Mouse (Mus musculus) T-helper 17 cell (primary cell): ENCODE measurements at regions not wholly inside any gene's neighbourhood (a gene's known extent, or its start where the extent isn't known, plus 50 kb on each side); places are given as distances from the start of the nearest gene placed in this dataset.

Experiments used
- in situ Hi-C, 2 experiments: fragments of 300-600 bp; cut with MboI, MseI; formaldehyde crosslinking; loops; 1 replicate in 1 of 2; 2 replicates in 1 of 2; pipeline ENCODE4 v1.15.1; 2025; ENCODE audit warnings: high pct_unique_total_duplicates in 2 of 2

DNA sequence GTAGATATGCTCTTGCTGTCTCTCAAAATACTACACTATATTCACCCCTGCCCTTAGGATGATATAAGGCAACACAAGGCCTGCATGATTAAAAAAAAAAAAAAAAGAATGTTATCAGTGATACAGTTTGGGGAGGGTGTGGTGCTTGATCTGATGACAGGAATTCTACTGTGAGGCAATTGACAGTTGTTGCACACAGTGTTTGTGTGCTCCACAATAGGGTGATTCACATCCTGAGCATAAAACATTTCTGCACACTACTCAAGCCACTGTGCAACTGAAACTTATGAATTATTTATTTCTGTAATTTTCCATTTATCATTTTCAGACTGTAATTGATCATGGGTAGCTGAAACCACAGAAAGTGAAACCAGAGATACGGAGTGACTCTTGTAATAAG is 277.2 kb upstream of the Adgrl4 start:
- in situ Hi-C loops: no loop called here

DNA sequence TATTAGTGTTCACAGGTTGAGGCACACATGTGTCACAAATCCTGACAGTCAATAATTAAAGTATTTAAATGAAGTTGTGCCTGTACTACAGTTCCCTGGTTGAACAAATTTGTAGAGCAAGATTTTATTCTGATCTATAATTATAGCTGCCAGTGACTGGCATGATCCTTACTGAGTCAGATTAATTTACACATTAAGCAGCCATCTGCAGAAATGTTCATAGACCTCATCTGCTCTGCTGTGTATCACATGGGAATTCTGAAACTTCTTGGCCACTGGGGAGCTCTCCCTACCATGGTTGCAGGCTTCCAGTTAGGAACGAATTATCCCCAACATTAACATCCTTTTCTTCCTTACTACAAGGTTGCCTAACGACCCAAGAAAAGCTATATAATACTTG is 255.6 kb upstream of the Adgrl4 start:
- in situ Hi-C loops: no loop called here

DNA sequence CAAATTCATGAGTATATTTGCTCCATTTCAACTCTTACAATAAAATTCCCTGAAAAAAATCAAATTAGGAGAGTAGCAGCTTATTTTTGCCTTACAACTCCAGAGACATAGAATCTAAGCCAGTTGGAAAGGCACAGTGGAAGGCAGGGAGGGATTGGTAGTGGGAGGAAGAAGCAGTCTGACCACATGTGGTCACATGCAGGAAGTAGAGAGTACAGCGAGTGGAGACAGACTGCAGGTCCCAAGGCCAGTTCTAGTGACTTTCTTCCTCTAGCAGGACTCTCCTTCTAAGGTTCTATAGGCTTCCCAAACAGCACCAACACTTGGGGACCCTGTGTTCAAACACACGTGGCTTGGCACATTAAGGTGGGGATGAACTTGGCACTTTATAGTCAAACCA is 245.6 kb upstream of the Adgrl4 start:
- in situ Hi-C loops: no loop called here

DNA sequence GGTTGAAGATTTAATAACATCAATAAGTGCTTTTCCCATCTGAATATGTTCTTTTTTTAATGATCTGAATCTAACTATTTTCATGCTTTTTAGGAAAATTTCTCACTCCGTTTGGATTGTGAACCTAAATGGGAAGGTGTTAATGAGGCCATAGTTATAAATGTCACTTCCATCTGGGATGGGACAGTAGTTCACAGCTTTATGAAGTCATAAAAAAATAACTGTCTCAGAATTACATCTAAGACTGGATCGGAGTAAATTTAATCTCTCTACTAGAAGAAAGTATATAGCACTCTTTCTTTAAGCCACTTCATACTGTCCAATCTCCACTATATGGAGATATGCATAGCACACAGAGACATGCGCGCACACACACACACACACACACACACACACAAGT is 226.7 kb upstream of the Adgrl4 start:
- in situ Hi-C loops: no loop called here

DNA sequence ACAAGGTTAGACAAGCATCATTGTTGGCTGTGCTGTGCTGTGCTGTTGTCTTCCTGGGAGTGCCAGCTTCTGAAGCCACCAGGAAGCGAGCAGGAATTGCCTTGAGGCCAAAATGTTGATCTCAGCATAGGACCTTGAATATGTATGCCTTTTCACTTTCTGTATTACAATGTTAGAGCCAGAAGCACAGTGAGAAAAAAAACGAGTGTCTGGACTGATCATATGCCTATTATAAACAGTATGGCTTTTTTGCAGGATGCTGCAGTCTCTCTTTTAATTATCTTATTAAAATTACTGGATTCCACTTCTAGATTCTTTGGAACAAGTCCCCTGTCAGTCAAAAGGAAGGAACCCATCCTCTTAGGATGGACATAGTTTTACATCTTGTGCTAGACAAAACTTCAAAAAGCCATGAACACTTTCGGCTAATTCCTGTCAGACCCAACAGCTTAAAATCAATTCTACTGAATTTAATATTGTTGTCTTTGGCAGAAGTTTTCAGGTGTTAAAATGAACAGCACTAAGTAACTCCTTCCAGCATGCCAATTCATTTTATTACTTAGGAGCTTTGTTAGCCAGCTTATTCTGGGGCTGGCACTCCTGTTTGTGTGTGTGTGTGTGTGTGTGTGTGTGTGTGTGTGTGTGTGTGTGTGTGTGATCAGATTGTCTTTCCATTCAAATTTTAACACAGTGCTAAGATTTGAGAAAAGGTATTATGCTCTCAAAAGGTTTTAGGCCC is 220.8 kb upstream of the Adgrl4 start:
- in situ Hi-C loops: loop anchor here in 1 of 2 experiments (5.0 kb wide), 1 partner anchor 1740 kb away; no protein-coding TSS in a partner anchor

DNA sequence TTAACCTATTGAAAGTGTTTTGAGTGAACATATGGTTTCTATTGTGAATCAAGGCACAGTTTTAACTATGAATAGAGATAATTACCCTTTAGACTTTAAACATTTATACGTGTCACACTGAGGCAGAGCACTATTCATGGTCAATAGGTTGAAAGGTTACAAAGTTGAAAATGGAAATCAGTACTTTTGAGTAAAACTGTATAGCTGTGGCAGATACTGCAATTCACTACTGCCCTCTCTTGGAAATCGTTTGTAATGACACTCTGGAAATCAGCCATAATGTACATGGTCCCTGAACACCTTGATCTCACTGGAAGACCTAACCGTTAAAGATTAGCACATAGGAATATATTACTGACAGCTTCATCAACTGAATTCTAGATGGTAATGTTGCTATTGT is 215.3 kb upstream of the Adgrl4 start:
- in situ Hi-C loops: no loop called here

DNA sequence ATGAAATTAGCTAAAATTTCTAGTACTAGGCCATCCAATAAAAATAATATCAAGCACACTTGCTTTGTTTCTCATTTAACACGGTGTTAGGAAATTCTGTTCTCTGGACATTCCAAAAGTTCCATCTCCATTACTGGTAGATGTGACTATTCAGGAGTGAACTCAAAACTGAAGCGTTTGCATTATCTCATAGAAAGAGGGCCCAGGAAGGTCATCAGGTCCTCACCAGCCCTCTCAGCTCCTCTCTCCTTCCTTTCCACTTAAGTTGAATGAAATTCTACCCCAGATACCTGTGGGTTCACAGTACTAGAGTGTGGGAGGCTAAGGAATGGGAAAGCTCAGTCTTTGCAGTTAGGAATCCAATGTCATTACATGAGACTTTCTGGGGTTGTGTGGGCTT is 185.2 kb upstream of the Adgrl4 start:
- in situ Hi-C loops: no loop called here

DNA sequence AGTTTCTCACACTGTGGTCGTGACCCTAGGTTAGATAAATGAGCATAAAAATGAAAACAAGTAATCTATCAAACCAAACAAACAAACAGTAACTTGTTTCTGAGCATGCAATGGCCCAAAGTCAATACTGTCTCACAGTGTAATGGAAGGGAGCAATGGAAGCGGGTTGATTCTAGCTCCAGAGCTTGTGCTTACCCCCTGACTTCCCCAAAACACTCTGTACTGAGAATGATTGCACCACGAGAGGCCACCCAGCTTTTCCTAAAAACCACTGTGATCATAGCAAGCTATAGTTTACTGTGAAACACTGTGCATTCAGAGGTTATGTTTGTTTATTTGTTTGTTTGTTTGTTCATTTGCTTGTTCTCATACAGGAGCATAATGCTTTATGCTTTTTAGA is 174.9 kb upstream of the Adgrl4 start:
- in situ Hi-C loops: no loop called here

DNA sequence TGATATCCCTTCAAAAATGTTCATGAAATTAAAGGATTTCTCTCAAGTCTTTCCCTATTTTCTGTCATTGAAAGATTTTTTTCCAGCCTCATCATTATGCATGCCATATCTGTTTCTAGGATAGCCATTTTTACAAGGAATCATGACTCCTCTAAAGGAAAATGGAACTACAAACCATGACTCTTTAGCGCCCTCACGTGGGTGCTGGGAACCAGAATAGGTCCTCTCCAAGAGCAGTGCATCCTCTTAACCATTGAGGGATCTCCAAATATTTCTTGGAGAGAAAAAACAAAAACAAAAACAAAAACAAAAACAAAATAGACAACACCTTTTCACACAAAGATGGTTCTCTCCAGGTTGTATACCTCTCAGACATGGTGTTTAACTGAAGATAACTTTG is 172.0 kb upstream of the Adgrl4 start:
- in situ Hi-C loops: no loop called here

DNA sequence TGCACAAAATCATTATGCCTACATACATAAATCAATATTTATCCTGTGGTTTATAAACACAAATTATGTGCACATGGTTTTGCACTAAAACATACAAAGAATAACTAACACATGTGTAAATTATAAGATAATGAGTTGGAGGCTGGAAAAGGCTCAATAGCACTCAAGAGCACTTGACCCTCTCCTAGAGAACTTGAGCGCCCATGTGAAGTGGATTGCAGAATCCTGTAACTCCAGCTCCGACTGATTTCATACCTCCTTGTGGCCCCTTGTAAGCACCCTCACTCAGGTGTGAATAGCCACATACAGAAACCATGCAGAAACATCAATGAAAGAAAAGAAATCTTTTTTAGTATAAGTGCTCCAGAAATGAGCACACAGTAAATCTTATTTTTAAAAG is 168.2 kb upstream of the Adgrl4 start:
- in situ Hi-C loops: no loop called here

DNA sequence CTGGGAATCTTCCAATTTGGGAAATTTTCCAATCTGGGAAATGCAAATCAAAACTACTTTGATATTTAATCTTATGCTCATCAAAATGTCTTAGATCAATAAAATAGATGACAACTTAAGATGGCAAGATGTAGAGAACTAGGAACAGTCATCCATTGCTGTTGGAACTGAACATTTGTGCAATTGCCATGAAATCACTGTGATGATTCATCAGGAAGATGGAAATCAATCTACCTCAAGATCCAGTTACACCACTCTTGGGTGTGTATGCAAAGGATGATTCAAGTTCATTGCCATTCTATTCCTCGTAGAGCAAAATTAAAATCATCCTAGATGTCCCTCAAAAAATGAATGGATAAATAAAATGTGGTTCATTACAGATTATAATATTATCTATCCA is 153.9 kb upstream of the Adgrl4 start:
- in situ Hi-C loops: loop anchor here in 1 of 2 experiments (10.0 kb wide), 1 partner anchor 1999 kb away; no protein-coding TSS in a partner anchor

DNA sequence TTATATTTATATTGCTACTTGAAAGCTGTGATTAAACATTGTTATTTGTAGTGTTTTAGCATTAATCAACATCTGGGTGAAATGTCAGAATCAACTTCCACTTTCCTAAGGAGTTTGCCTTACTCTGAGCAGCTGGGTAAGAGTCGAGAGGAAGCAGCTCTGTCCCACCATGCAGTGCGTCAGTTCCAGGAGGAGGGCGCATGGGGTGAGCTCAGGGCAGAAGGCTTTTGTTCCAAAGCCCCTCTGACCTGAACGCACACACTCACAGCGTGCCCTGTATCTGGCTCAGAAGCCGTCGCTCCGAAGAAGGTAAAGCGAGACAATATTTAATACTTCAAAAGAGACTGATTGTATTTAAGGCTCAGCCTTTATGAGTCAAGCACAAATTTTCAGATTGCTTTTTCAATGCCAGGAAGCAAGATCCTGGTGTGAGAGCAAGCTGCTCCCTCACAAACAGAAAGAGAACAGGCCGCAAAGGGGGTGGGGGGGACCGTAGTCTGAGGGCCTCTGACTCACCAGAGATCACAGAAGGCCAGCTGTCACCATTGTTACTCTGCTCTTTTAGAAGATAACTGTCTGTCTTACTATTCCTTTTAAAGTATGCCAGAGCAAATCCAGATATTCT is 143.6 kb upstream of the Adgrl4 start:
- in situ Hi-C loops: no loop called here

DNA sequence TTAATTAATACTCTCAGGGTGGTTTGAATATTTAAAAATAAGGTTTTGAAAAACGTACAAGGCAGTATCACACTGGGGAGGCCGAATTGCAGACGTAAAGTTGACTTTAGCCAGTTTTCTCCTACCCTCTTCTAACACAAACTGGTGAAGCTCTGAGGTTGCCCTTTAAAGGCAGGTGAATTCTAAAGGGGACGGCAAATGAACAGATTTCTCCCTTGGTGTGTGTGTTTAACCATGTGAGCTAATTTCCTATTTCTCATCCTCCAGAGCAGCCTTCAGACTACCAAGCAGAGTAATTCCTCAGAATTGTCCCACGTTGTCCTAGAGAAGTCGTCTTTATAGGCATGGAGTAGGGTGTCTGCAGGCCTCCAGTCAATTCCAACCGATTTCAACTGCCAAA is 143.1 kb upstream of the Adgrl4 start:
- in situ Hi-C loops: no loop called here

DNA sequence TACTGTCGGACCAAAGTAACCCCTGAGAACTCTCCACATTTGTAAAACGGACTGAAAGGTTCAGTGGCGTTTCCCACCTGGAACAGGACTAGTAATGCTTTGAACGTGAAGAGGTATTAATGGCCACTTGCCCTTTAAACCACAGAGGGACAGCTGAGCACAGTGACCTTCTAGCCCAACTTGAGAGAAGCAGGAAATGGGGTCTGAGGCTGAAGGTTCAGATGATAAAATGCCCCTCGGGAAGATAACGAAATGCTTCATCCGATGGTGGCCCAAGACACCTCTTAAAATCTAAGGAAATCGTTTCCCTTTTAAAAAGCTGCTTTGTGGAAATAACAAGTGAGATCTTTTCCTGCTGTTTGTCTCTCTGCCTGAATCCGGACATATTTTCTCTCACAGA is 142.7 kb upstream of the Adgrl4 start:
- in situ Hi-C loops: no loop called here

DNA sequence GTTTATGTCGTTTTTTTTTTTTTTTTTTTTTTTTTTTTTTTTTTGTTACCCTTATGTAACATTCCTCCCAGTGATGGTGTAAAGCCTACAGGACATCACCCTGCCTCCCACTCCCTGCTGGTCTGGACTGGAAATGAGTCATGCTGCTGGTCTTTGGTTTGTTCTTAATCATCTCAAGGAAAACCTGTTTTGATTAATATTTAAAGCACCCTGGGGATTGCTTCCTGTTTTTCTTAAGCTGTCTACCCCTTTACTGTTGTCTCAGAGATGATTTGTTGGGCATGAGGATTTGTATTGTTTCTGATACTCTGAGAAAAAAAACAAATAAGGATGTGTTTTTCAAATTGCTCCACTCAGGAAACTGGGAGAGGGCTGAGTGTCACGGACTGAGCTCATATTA is 139.4 kb upstream of the Adgrl4 start:
- in situ Hi-C loops: no loop called here

DNA sequence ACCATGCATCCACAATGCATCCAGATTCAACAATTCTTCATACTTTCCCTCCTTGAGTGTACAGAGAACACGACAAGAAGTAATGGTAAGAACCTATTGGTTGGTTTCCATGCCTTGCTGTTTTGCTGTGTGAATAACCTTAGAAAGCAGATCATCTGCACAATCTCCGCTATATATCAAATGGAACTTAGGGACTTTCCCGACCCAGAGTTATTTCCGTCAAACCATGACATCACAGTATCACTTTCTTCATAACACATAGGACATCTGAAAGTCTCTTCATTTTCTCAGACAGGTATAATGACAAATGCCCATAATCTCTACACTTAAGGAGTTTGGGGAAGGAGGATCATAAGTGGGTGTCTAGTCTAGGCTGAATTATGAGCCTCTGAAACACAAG is 132.3 kb upstream of the Adgrl4 start:
- in situ Hi-C loops: no loop called here

DNA sequence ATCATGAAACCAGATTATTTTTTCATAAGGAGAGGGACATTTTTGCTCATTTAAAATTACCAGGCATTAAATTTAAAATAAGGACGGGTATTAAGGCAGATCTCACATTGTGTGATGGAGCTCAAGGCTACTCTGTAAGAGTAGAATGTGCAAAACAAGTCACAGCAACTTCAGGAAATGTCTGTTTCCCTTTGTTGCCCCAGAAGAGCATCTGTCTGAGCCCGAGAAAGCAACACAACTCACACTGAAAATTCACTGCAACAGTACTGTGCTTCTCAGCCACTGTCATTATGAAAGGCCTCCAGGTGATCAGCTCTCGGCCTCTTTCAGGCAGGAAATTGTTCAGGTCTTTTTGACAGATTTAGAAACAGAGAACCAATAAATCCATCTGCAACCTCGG is 129.7 kb upstream of the Adgrl4 start:
- in situ Hi-C loops: no loop called here

DNA sequence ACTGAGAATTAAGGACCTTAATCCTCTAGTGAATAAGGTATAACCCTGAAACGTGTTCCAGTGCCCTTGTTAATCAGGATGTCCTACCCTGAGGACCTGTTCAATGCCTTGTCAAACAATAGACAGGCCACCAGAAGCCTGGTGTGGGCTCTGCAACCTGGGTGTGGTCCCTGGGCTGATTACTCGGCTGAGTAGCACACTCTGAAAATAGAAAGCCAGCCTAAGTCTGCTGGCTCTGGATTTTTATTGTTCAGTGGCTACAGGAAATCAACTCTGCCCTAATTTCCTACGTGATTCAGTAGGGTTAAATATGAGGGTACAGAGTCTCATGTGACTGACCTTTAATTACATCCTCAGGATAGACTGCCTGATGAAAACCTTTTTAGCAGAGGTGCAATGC is 113.9 kb upstream of the Adgrl4 start:
- in situ Hi-C loops: no loop called here

DNA sequence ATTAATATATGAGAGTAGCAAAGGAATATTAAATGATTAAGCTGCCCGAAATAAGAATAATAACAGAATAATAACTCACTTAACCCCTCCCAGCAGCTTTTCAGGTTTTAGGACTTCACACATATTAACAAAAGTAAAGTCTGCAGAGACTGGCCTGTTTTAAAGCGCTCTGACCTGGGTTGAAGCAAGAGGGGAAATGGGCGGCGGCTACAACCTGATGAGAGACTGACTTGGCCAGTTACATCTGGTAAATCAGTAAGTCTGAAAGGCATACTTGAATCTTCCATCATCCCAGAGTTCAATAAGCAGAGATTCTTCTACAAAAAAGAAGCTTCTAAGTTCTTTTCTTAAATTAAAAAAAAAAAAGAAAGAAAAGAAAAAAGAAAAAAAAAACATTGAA is 107.9 kb upstream of the Adgrl4 start:
- in situ Hi-C loops: no loop called here

DNA sequence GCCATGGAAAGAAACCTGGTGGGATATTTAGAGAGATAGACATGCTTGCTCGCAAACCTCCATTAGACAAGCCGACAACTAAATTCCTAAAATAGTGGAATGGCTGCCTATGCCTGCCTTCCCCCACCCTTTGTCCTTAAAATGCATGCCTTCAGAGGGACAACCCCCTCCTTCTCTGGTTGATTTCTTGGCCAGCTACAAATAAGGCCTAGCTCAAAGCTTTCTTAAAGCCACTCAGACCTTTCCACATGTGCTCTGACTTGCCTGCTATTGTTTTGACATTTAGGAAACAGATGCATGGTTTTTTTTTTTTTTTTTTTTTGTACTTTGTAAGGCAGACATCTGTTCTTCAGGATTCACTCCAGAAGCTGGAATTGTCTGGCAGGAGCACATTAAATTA is 105.8 kb upstream of the Adgrl4 start:
- in situ Hi-C loops: no loop called here

DNA sequence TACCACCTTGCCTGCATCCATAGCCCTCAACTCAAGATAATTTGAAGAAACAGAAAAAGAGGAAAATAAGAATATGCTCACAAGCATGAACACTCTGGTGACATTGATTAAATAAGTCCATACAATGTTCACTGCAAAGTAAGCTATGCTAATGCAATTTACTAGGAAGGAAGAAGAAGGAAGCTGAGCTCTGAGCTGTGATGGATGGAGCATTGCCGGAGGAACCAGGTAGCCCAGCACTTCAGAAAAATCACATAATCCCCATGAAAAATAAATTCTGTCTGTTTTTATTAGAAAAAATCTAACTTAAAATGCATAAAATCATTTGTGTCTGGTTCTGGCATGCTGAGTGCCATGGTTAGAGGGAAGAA is 105.4 kb upstream of the Adgrl4 start:
- in situ Hi-C loops: no loop called here

DNA sequence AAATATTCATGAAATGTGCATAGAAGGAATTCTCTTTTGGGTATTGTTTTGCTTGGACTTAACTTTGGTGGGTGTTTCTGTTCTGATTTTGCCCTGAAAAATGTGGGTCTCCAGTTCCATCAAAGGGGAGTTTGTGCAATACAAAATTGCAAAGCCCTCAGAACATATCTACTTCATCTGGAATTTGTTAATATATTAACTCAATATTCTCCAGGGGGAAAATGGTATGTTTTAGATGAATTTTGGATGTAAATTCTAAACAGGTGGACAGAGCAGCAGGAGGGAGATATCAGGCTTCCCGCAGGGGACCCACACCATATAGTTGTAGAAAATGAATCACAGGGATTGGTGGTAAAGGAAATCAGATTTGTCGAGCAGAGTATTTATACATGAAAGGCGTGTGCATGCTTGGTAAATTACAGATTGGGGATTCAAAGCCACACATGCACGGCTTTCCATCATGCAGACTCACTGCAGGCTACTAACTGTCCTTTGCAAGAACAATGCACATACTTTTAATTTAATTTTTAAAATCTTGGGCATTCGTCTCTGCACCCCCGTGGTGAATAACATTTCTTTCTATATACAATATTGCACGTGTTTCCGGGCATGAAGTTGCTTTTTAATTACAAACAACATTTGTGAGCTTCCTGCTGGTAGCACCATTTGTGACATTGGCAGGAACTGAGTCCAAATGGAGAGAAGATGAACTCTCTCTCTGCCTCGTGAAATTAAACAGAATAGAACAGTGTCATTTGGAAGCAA is 104.8 kb upstream of the Adgrl4 start:
- in situ Hi-C loops: no loop called here

DNA sequence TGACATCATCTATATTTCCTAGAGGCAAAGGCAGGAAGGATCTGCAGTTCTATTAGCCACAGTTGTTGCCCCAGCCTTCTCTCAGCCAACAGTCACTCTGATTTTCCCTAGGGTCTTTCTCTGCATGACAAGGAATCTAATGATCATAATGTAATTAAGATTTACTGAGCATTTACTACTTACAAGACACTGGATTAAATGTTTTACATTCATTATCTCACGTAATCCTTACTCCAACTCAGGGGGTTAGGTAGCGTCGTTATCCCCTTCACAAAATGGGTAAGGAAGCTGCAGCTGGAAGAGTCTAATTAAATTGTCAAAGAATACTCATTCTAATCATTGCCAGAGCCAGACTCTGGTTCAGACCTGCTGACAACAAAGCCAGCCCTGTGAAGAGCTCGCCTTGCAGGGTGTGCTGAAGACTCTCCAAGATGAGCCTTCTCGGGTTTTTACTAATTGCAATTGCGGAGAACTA is 103.8 kb upstream of the Adgrl4 start:
- in situ Hi-C loops: no loop called here
